Mouse (Mus musculus): Measurements from ENCODE around the gene Ccdc173.

DNA sequence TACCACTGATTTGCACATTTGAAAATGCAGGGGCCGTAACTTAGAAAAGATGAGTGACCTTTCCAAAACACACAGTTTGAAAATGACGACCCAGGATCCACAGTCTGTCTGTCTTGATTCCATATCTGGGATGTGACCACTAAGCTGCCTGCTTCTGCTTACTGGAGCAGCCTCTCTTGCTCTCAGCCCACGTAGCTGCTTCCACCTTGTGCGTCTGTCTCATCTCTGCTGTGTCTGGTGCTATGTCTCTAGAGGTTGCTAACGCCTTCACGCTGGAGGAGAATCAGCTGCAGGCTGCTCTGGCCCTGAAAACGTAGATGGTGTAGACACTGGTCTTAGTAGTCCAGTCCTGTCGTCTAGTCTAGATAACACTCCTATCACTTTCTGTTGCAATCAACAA lies 40.7 kb upstream of the Ccdc173 start:
- TF ChIP-seq CTCF (IDR thresholded peaks at IDR 0.05; ENCODE audit: control insufficient read depth, insufficient read depth, insufficient replicate concordance, low read depth, low read length) (no peak), POLR2A (IDR thresholded peaks at IDR 0.05; ENCODE audit: control insufficient read depth, low read depth, low read length) (no peak)
